Mouse (Mus musculus) lung, adult 2 months (tissue): ENCODE data around the gene Rab33b. TPM values are rescaled to one million over a fixed set of nuclear protein-coding genes. Genes with fewer than 3 reads are reported as not detected.

ENCODE experiments used
- DNase-seq: peaks from one replicate; pipeline ENCODE4 v3.0.0; 2022
- H3K4me1 ChIP-seq: fragments of 200-500 bp; 2 replicates; pipeline ENCODE4 v1.6.1; 2011; ENCODE audit warnings: low read length; ENCODE audit not compliant: control insufficient read depth, insufficient read depth
- H3K4me3 ChIP-seq: fragments of 200-500 bp; replicated peaks from 2 replicates; pipeline ENCODE3; 2011; ENCODE audit warnings: low read depth, mild to moderate bottlenecking, control low read depth, low read length; ENCODE audit errors: extremely low read depth
- CTCF ChIP-seq: fragments of 200-500 bp; IDR thresholded peaks from 2 replicates; pipeline ENCODE4 v1.5.1; 2011; ENCODE audit warnings: mild to moderate bottlenecking, low read length, control low read depth; ENCODE audit not compliant: insufficient read depth
- POLR2A ChIP-seq: fragments of 200-500 bp; IDR thresholded peaks from 2 replicates; pipeline ENCODE4 v1.6.1; 2011; ENCODE audit warnings: low read depth, mild to moderate bottlenecking, control low read depth, low read length, borderline replicate concordance; ENCODE audit errors: extremely low read depth
- WGBS: fragments of 180-500 bp; shearing (Covaris S2); methylation state at CpG from one replicate; pipeline ENCODE4 v1.1.7; 2018; 5-methylcytosine and 5-hydroxymethylcytosine counted together
- polyA plus RNA-seq: library from polyadenylated mRNA; depleted of rRNA; stranded (reverse); fragments of >200 nt; gene quantifications from 2 replicates; pipeline ENCODE4 v1.2.3, GENCODE M21; 2012; rRNA removed

The Rab33b gene
- polyA plus RNA-seq, 1 experiment = 16.6 TPM

- DNase-seq = no peak
- 0 out of 2 replicates have a peak, but pooled peaks cover 2% of the 10 kb centered on the region for H3K4me1 ChIP-seq
- TF ChIP-seq CTCF = no peak
- 62% methylated on average over 5 of the region's 5 CpGs for WGBS
- H3K4me3 ChIP-seq = no peak overlapping the region
Observed at GRCm38 (mm10) chr3:51532282-51532620, 48.5 kb downstream of the Rab33b start.

GRCm38 (mm10) chr3:51533573-51533972 lies 49.9 kb downstream of the Rab33b start:
- no peak for DNase-seq
- Histone ChIP-seq H3K4me3 (no peak overlapping the region), H3K4me1 (0 out of 2 replicates have a peak, but pooled peaks cover 2% of the 10 kb centered on the region)
- TF ChIP-seq CTCF (no peak), POLR2A (no peak)
- 68% methylated on average over 5 of the region's 5 CpGs for WGBS

GRCm38 (mm10) chr3:51534013-51534412 lies 50.3 kb downstream of the Rab33b start:
- TF ChIP-seq POLR2A (no peak), CTCF (no peak)
- no peak for DNase-seq
- 85% methylated on average over 9 of the region's 9 CpGs for WGBS
- Histone ChIP-seq H3K4me3 (no peak overlapping the region), H3K4me1 (0 out of 2 replicates have a peak, but pooled peaks cover 2% of the 10 kb centered on the region)

- Histone ChIP-seq H3K4me3 (no peak overlapping the region), H3K4me1 (no peaks in the 10 kb centered on the region)
- 54% methylated on average over 15 of the region's 15 CpGs for WGBS
- peak; percentile 75 for DNase-seq
- TF ChIP-seq POLR2A (no peak), CTCF (peak; percentile 91)
Observed at GRCm38 (mm10) chr3:51539567-51540408, 56.1 kb downstream of the Rab33b start.

GRCm38 (mm10) chr3:51540659-51541058 lies 56.9 kb downstream of the Rab33b start:
- TF ChIP-seq POLR2A (no peak), CTCF (no peak)
- 95% methylated on average over 9 of the region's 9 CpGs for WGBS
- H3K4me1 ChIP-seq = no peaks in the 10 kb centered on the region
- DNase-seq = no peak
- no peak overlapping the region for H3K4me3 ChIP-seq

- DNase-seq = no peak
- 88% methylated on average over 19 of the region's 19 CpGs for WGBS
Observed at GRCm38 (mm10) chr3:51544442-51545128, 60.9 kb downstream of the Rab33b start.

More at GRCm38 (mm10) chr3:51544442-51545128, 60.9 kb downstream of the Rab33b start:
- TF ChIP-seq CTCF (no peak), POLR2A (no peak)
- peaks cover 8% of the 10 kb centered on the region; the same call in 1 of the 2 replicates for H3K4me1 ChIP-seq
- H3K4me3 ChIP-seq = no peak overlapping the region

Other genes with a start within 250 kb of the Rab33b start
- 46.1 and 52.7 TPM in 2 replicates for gene Elf2, start 143.3 kb upstream of the Rab33b start, polyA plus RNA-seq
- not detected in 2 replicates for gene Mgarp, start 87.2 kb upstream of the Rab33b start, polyA plus RNA-seq
- 88.1 and 106 TPM in 2 replicates for gene Ndufc1, start 74.9 kb upstream of the Rab33b start, polyA plus RNA-seq
- gene Naa15, start 68.8 kb upstream of the Rab33b start, polyA plus RNA-seq = 2.1 and 3.9 TPM in 2 replicates
- gene Setd7, start 77.0 kb downstream of the Rab33b start, polyA plus RNA-seq = 16.8 and 23.5 TPM in 2 replicates
- 1.3 and 3.6 TPM in 2 replicates for gene Mgst2, start 176.4 kb downstream of the Rab33b start, polyA plus RNA-seq